Mouse (Mus musculus) spleen, adult 2 months (tissue): ENCODE data around the gene Atxn1. TPM values are rescaled to one million over a fixed set of nuclear protein-coding genes. Genes with fewer than 3 reads are reported as not detected.

Experiments
- DNase-seq, 2 experiments: peaks; one replicate each; pipeline versions ENCODE4 v3.0.0 to v3.0.0-alpha.2; 2012 to 2021; ENCODE audit warnings: low spot score in 2 of 2, low read depth in 1 of 2
- H3K27ac ChIP-seq: fragments of 200-500 bp; 2 replicates; pipeline ENCODE4 v1.5.1; 2012; ENCODE audit warnings: low read length, inconsistent platforms; ENCODE audit not compliant: insufficient read depth
- H3K27me3 ChIP-seq: fragments of 200-500 bp; 2 replicates; pipeline ENCODE4 v1.6.1; 2012; ENCODE audit warnings: mild to moderate bottlenecking, moderate library complexity, low read length, inconsistent platforms; ENCODE audit not compliant: control insufficient read depth, insufficient read depth
- H3K36me3 ChIP-seq: fragments of 200-500 bp; 2 replicates; pipeline ENCODE4 v1.6.1; 2012; ENCODE audit warnings: mild to moderate bottlenecking, low read length, inconsistent platforms; ENCODE audit not compliant: control insufficient read depth, insufficient read depth
- H3K4me1 ChIP-seq: fragments of 200-500 bp; 2 replicates; pipeline ENCODE4 v1.6.1; 2011; ENCODE audit warnings: inconsistent platforms; ENCODE audit not compliant: control insufficient read depth, insufficient read depth, insufficient read length
- H3K4me3 ChIP-seq: fragments of 200-500 bp; 2 replicates; pipeline ENCODE4 v1.5.1; 2011; ENCODE audit warnings: mild to moderate bottlenecking, inconsistent platforms; ENCODE audit not compliant: insufficient read depth, insufficient read length; ENCODE audit errors: extremely low read depth
- CTCF ChIP-seq: fragments of 200-500 bp; IDR thresholded peaks from 2 replicates; pipeline ENCODE4 v1.5.1; 2011; ENCODE audit warnings: mild to moderate bottlenecking, inconsistent platforms; ENCODE audit not compliant: insufficient read depth, insufficient read length, insufficient replicate concordance; ENCODE audit errors: extremely low read depth
- POLR2A ChIP-seq: fragments of 200-500 bp; IDR thresholded peaks from 2 replicates; pipeline ENCODE4 v1.6.1; 2011; ENCODE audit warnings: low read depth, low read length, inconsistent platforms
- WGBS: fragments of 180-500 bp; shearing (Covaris S2); methylation state at CpG from one replicate; pipeline ENCODE4 v1.1.7; 2018; 5-methylcytosine and 5-hydroxymethylcytosine counted together
- polyA plus RNA-seq: library from polyadenylated mRNA; depleted of rRNA; stranded (reverse); fragments of >200 nt; gene quantifications from 2 replicates; pipeline ENCODE4 v1.2.3, GENCODE M21; 2012

The Atxn1 gene
- polyA plus RNA-seq, 1 experiment = 10.6 TPM

GRCm38 (mm10) chr13:45696009-45696408 lies 268.8 kb downstream of the Atxn1 start:
- peaks cover 2% of the 10 kb centered on the region for H3K4me1 ChIP-seq

DNA sequence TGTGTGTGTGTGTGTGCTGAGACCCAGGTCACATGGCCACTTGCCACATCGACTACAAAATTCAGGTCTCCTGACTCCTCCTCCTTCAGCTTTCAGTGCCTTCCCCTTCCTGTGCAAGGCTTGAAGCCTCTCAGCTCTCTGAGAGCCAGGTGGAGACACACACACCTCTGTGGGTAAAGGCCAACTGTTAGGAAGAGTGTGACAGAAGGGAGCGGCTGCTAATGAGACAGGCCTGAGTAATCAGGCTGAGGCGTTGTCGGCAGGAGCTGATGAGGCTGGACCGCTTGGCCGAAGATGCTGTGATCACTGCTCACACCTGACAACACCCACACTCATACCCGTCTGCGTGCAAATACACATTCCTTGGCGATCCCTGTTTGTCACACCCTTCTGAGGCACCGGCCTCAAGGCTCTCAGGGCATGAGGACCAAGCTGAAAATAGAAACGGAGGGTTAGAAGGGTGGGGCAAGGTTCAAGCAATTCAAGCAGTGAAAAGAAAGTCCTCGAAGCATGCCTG lies 269.8 kb downstream of the Atxn1 start:
- Histone ChIP-seq H3K36me3 (no peaks in the 10 kb centered on the region), H3K4me3 (no peak overlapping the region), H3K4me1 (peaks cover 2% of the 10 kb centered on the region), H3K27me3 (no peaks in the 10 kb centered on the region), H3K27ac (no peak overlapping the region)
- 86% methylated on average over 12 of the region's 12 CpGs for WGBS
- TF ChIP-seq POLR2A (no peak), CTCF (no peak)
- DNase-seq = no peak

More at GRCm38 (mm10) chr13:45696009-45696408, 268.8 kb downstream of the Atxn1 start:
- 93% methylated on average over 6 of the region's 6 CpGs for WGBS
- no peaks in the 10 kb centered on the region for H3K36me3 ChIP-seq
- no peak overlapping the region for H3K4me3 ChIP-seq
- H3K27ac ChIP-seq = no peak overlapping the region
- TF ChIP-seq POLR2A (no peak), CTCF (no peak; the same call in 1 of the 2 replicates)
- no peaks in the 10 kb centered on the region for H3K27me3 ChIP-seq
- DNase-seq = no peak

DNA sequence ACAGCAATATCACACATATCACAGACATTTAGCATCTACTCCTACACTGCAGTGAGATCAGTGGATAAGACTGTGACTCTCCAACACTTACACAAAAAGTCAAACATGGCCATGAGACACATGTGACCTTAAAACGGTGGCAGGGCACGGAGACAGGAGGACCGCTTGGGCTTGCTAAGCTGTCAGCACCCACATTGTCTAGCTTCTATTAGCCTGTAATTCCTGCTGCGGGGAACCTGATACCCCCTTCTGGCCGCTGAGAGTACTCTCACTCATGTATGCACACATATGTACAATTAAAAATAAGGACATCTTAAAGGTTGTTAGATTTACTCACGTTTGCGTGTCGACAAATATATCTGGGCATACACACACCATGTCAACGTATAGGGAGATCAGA lies 270.9 kb downstream of the Atxn1 start:
- no peaks in the 10 kb centered on the region for H3K27me3 ChIP-seq
- TF ChIP-seq POLR2A = no peak
- TF ChIP-seq CTCF = no peak
- no peak overlapping the region for H3K4me3 ChIP-seq
- 78% methylated on average over 9 of the region's 9 CpGs for WGBS
- H3K27ac ChIP-seq = no peak overlapping the region
- peaks cover 2% of the 10 kb centered on the region for H3K4me1 ChIP-seq
- no peak for DNase-seq
- no peaks in the 10 kb centered on the region for H3K36me3 ChIP-seq

DNA sequence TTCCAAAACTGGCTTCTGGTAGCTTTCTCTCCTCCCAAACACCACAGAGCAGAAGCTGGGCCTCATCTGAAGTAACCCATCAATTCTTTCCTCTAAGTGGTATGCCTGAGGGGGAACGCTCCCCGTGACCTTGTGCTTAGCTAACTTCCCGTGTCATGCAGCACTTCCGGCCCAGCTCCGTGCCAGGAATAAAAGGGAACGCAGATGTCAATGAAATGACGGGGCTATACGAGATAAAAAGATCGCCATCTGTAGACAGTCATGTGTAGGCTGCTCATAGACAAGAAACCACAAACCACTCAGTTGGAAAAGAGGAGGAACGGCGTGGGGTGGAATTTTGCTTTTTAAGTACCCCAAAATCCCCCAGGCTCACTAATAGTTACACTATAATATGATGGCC lies 271.3 kb downstream of the Atxn1 start:
- Histone ChIP-seq H3K36me3 (no peaks in the 10 kb centered on the region), H3K27me3 (no peaks in the 10 kb centered on the region), H3K4me3 (no peak overlapping the region), H3K4me1 (peaks cover 2% of the 10 kb centered on the region), H3K27ac (no peak overlapping the region)
- WGBS = 13% methylated on average over 11 of the region's 11 CpGs
- DNase-seq = no peak
- no peak for TF ChIP-seq CTCF
- no peak for TF ChIP-seq POLR2A

GRCm38 (mm10) chr13:45693126-45693525 lies 271.7 kb downstream of the Atxn1 start:
- 26% methylated on average over 4 of the region's 4 CpGs for WGBS
- no peaks in the 10 kb centered on the region for H3K36me3 ChIP-seq
- H3K27ac ChIP-seq = no peak overlapping the region
- H3K4me1 ChIP-seq = peaks cover 2% of the 10 kb centered on the region
- no peaks in the 10 kb centered on the region for H3K27me3 ChIP-seq
- no peak overlapping the region for H3K4me3 ChIP-seq
- TF ChIP-seq CTCF (no peak), POLR2A (no peak)
- DNase-seq = no peak

GRCm38 (mm10) chr13:45692440-45692839 lies 272.4 kb downstream of the Atxn1 start:
- TF ChIP-seq CTCF = no peak
- no peak for TF ChIP-seq POLR2A
- H3K4me3 ChIP-seq = no peak overlapping the region
- H3K27me3 ChIP-seq = no peaks in the 10 kb centered on the region
- H3K27ac ChIP-seq = no peak overlapping the region
- no peaks in the 10 kb centered on the region for H3K36me3 ChIP-seq
- DNase-seq = no peak
- 62% methylated on average over 9 of the region's 9 CpGs for WGBS
- H3K4me1 ChIP-seq = peaks cover 2% of the 10 kb centered on the region

- DNase-seq = no peak
- WGBS = 94% methylated on average over 1 of the region's 1 CpGs
- H3K27ac ChIP-seq = no peak overlapping the region
- TF ChIP-seq POLR2A = no peak
- no peak for TF ChIP-seq CTCF
- H3K27me3 ChIP-seq = no peaks in the 10 kb centered on the region
- peaks cover 2% of the 10 kb centered on the region for H3K4me1 ChIP-seq
- H3K4me3 ChIP-seq = no peak overlapping the region
- no peaks in the 10 kb centered on the region for H3K36me3 ChIP-seq
These were observed 274.4 kb downstream of the Atxn1 start for GRCm38 (mm10) chr13:45690426-45690825.
